Mouse (Mus musculus) liver, embryonic 11.5 days (tissue): ENCODE data around the gene Wdr59. TPM values are rescaled to one million over a fixed set of nuclear protein-coding genes. Genes with fewer than 3 reads are reported as not detected.
A peak's percentile ranks its signal among the peaks of the same experiment; 100 is the strongest.

Source experiments
- ATAC-seq: fragments of 200-750 bp; cut with Nextera tagmentation; replicated peaks from 2 replicates; pipeline ENCODE4 v1.8.0; 2017; ENCODE audit warnings: moderate number of reproducible peaks, mild to moderate bottlenecking, moderate TSS enrichment, moderate library complexity; ENCODE audit not compliant: low FRiP score
- DNase-seq: peaks from one replicate; pipeline ENCODE4 v3.0.0-alpha.2; 2017; ENCODE audit warnings: low spot score
- H3K27ac ChIP-seq: fragments of 300-500 bp; sonication (generic); 2 replicates; pipeline ENCODE4 v1.5.1; 2014; ENCODE audit warnings: mild to moderate bottlenecking, low read depth, low read length, control low read depth
- H3K27me3 ChIP-seq: fragments of 300-500 bp; sonication (generic); replicated peaks from 2 replicates; pipeline ENCODE4 v1.6.1; 2014; ENCODE audit warnings: low read length, mixed read lengths; ENCODE audit not compliant: control insufficient read depth, insufficient read depth
- H3K36me3 ChIP-seq: fragments of 300-500 bp; sonication (generic); 2 replicates; pipeline ENCODE4 v1.6.1; 2014; ENCODE audit warnings: mild to moderate bottlenecking, low read length, moderate library complexity, mixed read lengths; ENCODE audit not compliant: control insufficient read depth, insufficient read depth
- H3K4me1 ChIP-seq: fragments of 300-500 bp; sonication (generic); replicated peaks from 2 replicates; pipeline ENCODE4 v1.6.1; 2014; ENCODE audit warnings: low read length, mixed read lengths; ENCODE audit not compliant: control insufficient read depth, insufficient read depth
- H3K4me2 ChIP-seq: fragments of 300-500 bp; sonication (generic); 2 replicates; pipeline ENCODE4 v1.6.1; 2014; ENCODE audit warnings: mild to moderate bottlenecking, control low read depth, moderate library complexity
- H3K4me3 ChIP-seq: fragments of 300-500 bp; sonication (generic); 2 replicates; pipeline ENCODE4 v1.5.1; 2014; ENCODE audit warnings: low read depth, low read length, control low read depth
- H3K9ac ChIP-seq: fragments of 300-500 bp; sonication (generic); 2 replicates; pipeline ENCODE4 v1.6.1; 2014; ENCODE audit warnings: low read depth, low read length, control low read depth
- H3K9me3 ChIP-seq: fragments of 300-500 bp; sonication (generic); 2 replicates; pipeline ENCODE4 v1.6.1; 2016; ENCODE audit warnings: low read length, inconsistent platforms, mixed read lengths; ENCODE audit not compliant: control insufficient read depth
- WGBS: fragments of 180-500 bp; shearing (Covaris S2); extraction: QIAGEN DNeasy Blood & Tissue Kit; methylation state at CpG from one replicate; pipeline ENCODE4 v1.1.7; 2014; 5-methylcytosine and 5-hydroxymethylcytosine counted together
- polyA plus RNA-seq: library from polyadenylated mRNA; unstranded; fragments of >200 nt; fragmentation: Nextera tagmentation; extraction: Ambion mirVana; gene quantifications from 2 replicates; pipeline ENCODE4 v1.2.1, GENCODE M21; 2014

Gene Wdr59
- polyA plus RNA-seq, 1 experiment from 2014 or later: 3.8 TPM

DNA sequence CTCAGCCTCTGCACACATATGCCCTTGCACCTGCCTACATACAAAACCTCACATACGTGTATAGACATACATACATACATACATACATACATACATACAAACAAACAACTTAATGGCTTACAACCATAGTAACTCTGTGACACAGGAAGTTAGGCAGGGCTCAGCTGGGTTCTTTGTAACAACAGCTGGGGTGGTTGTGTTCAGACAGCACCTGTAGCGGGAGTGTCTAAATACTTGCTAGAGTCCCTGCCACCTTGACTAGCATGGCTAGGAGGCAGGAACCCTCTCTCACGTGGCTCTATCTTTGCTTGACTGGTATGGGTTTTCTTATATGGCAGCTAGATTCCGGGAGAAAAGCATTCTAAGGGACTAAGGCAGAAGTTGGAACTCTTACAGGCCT is 41.8 kb upstream of the Wdr59 start:
- Histone ChIP-seq H3K4me3 (no peak overlapping the region), H3K4me2 (no peak overlapping the region), H3K27me3 (no peaks in the 10 kb centered on the region), H3K36me3 (no peaks in the 10 kb centered on the region), H3K27ac (no peak overlapping the region), H3K9me3 (no peaks in the 10 kb centered on the region), H3K4me1 (peaks cover 37% of the 10 kb centered on the region), H3K9ac (no peak overlapping the region)
- ATAC-seq (no peak), DNase-seq (no peak)
- WGBS: 82% methylated on average over 4 of the region's 4 CpGs

DNA sequence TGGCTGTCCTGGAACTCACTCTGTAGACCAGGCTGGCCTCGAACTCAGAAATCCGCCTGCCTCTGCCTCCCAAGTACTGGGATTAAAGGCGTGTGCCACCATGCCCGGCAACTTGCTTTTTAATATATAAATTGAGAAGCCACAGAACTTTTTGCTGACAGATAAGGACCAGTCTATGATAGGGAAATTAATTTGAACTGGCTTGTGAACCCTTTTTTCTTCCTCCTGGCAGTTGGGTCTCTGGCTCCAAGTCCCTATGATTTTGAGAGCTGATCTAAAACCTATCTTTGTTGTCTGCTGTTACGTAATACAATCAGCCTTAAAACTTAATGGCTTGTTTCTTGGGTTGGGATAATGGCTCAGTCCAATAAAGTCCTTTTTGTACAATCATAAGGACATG is 41.2 kb upstream of the Wdr59 start:
- H3K9me3 ChIP-seq: no peaks in the 10 kb centered on the region
- H3K4me2 ChIP-seq: no peak overlapping the region
- no peaks in the 10 kb centered on the region for H3K36me3 ChIP-seq
- no peak overlapping the region for H3K4me3 ChIP-seq
- H3K9ac ChIP-seq: no peak overlapping the region
- H3K27ac ChIP-seq: no peak overlapping the region
- ATAC-seq: no peak
- H3K27me3 ChIP-seq: no peaks in the 10 kb centered on the region
- WGBS: 84% methylated on average over 5 of the region's 5 CpGs
- H3K4me1 ChIP-seq: peaks cover 33% of the 10 kb centered on the region
- no peak for DNase-seq

DNA sequence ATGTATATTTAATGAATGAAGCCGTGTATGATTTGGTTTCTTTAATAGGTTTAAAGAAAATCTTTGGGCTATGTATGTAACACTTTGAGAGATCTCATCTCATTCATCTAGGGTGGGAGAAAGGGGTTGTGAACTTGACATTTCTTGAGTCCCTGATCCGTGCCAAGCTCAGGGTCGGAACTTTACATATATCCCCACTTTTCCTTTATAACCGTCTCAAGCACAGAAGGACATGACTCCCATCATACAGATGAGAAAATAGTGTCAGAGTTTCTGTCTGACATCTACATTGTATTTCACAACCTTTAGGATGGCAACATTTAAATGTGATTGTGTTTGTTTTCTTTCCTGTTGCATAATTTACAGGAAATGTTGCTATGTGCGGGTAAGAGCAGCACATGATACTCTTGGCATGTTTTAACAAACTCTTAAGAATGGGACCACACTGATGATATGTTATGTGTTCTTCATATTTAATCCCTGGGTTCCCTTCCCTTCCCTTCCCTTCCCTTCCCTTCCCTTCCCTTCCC is 40.4 kb upstream of the Wdr59 start:
- Histone ChIP-seq H3K4me1 (peaks cover 26% of the 10 kb centered on the region), H3K4me3 (no peak overlapping the region), H3K9me3 (no peaks in the 10 kb centered on the region), H3K9ac (no peak overlapping the region), H3K4me2 (no peak overlapping the region), H3K27ac (no peak overlapping the region), H3K27me3 (no peaks in the 10 kb centered on the region), H3K36me3 (no peaks in the 10 kb centered on the region)
- WGBS: 87% methylated on average over 5 of the region's 5 CpGs
- ATAC-seq (no peak), DNase-seq (no peak)

DNA sequence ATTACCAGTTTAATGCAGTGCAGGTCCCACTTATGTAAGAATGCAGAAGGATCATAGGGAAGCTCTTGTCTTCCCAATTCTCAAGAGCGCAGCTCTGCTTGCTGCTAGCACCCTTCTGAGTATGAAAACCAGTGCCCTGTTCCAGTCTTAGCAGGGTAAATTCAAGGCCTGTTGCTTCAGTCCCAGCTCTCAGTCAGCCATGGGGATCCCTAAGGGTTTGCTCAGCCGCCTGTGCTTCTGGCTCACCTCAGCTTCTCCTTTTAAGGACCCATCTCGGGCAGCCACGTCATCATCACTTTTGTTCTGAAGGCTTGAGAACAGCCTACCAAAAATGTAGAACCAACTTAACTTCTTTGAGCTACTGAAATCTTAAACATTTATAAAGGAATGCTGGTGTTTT is 39.9 kb upstream of the Wdr59 start:
- ATAC-seq: no peak
- WGBS: 77% methylated on average over 4 of the region's 4 CpGs
- Histone ChIP-seq H3K27ac (no peak overlapping the region), H3K4me2 (no peak overlapping the region), H3K9ac (no peak overlapping the region), H3K9me3 (no peaks in the 10 kb centered on the region), H3K36me3 (no peaks in the 10 kb centered on the region), H3K27me3 (no peaks in the 10 kb centered on the region), H3K4me1 (peaks cover 23% of the 10 kb centered on the region), H3K4me3 (no peak overlapping the region)
- no peak for DNase-seq

DNA sequence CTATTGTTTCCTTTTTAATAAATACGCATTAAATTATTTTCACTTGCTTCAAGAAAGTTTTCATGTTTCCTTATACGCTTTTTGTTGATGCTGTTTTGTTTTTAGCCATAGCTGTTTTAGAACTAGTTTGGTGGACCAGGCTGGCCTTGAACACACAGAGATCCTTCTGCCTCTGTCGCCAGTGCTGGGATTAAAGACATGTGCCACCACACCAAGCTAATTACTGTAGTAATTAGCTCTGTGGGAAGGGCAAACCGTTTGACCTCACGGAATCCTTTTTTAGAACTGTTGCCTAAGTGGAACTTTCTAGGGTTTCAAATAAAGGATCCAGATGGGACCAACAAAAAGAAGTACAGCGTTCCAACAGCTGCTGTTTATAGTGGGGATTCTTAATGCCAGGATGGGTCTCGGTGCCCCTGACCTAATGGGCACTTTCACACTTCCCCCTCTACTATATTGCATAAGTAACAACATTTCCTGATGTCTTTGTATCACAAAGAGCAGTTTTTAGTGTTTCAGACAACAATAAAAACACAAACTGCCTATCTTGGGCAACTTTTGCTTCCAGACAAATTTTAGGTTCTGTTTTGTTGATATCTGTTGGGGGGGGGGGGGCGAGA is 29.7 kb upstream of the Wdr59 start:
- 82% methylated on average over 8 of the region's 8 CpGs for WGBS
- Histone ChIP-seq H3K4me1 (peaks cover 7% of the 10 kb centered on the region; the same call in 1 of the 2 replicates), H3K9ac (no peak overlapping the region), H3K4me2 (no peak overlapping the region), H3K27ac (no peak overlapping the region), H3K36me3 (no peaks in the 10 kb centered on the region; the same call in 1 of the 2 replicates), H3K4me3 (no peak overlapping the region), H3K9me3 (no peaks in the 10 kb centered on the region), H3K27me3 (no peaks in the 10 kb centered on the region)
- ATAC-seq (no peak), DNase-seq (no peak)

DNA sequence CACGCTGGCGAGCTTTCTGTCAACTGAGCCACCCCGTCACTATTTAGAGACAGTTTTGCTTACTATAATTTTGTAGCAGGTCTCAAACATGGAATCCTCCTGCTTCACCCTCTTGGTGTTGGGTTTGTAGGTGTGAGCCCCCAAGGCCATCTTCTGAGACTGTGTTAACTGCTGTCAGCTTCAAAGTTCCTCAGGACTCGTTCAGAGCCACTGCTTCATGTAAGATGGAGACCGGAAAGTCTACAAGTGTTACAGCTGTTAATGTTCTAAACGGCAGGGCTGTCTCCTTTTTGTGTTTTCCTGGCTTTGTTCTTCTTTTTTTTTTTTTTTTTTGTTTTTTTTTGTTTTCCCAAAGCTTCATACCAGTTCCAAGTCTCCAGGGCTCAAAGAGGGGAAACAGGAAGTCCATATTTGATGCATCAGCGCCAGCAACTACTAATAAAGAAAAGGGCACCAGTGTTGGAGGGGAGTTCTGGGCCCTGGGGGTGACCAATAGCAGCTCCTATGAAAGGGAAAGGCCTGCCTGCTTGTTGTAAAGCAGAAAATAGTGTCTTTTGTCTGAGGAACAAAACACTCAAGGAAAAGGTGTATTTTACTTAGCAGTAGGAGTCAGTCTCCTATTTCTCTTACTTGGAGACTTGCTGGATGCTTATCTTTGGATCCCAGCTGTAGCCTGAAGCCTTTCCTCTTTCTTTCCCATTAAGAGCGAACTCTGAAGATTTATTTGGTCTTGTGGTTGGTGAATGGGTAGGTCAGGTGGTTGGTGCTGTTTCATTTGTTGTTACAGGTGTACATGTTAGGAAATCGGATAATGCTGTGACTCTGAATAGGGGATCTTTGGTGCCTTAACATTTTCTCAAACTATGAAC is 28.3 kb upstream of the Wdr59 start:
- H3K27ac ChIP-seq: peak overlapping the region; percentile 22; the same call in 1 of the 2 replicates
- H3K27me3 ChIP-seq: no peaks in the 10 kb centered on the region
- ATAC-seq (no peak), DNase-seq (no peak)
- WGBS: 67% methylated on average over 9 of the region's 9 CpGs
- no peaks in the 10 kb centered on the region; the same call in 1 of the 2 replicates for H3K36me3 ChIP-seq
- H3K4me3 ChIP-seq: no peak overlapping the region
- H3K9ac ChIP-seq: no peak overlapping the region
- H3K4me1 ChIP-seq: peaks cover 12% of the 10 kb centered on the region
- H3K4me2 ChIP-seq: 0 out of 2 replicates have a peak overlapping the region, but pooled peaks have one; percentile 4
- H3K9me3 ChIP-seq: no peaks in the 10 kb centered on the region

DNA sequence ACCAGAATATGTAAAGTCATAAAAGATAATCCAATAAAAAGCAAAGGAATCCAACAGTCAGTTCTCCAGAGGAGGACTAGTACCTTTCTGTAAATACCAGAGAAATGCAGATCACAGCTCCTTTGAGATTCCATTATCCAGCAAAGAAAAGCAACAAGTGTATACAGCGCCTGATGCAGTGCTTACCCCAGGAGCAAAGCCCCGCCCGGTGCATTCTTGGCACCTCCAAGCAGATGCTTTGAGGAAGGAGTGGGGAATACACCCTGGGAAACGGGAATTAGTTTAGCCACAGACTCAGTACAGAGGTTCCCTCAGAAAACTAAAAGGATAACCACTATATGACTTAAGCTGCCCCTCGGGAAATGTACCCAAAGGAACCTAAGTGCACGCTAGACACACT is 26.3 kb upstream of the Wdr59 start:
- no peak overlapping the region for H3K9ac ChIP-seq
- ATAC-seq: no peak
- 90% methylated on average over 6 of the region's 6 CpGs for WGBS
- no peaks in the 10 kb centered on the region for H3K27me3 ChIP-seq
- H3K4me2 ChIP-seq: no peak overlapping the region
- DNase-seq: no peak
- H3K4me3 ChIP-seq: no peak overlapping the region
- peaks cover 3% of the 10 kb centered on the region; the same call in 1 of the 2 replicates for H3K36me3 ChIP-seq
- H3K27ac ChIP-seq: no peak overlapping the region
- no peaks in the 10 kb centered on the region for H3K9me3 ChIP-seq
- peaks cover 18% of the 10 kb centered on the region for H3K4me1 ChIP-seq

DNA sequence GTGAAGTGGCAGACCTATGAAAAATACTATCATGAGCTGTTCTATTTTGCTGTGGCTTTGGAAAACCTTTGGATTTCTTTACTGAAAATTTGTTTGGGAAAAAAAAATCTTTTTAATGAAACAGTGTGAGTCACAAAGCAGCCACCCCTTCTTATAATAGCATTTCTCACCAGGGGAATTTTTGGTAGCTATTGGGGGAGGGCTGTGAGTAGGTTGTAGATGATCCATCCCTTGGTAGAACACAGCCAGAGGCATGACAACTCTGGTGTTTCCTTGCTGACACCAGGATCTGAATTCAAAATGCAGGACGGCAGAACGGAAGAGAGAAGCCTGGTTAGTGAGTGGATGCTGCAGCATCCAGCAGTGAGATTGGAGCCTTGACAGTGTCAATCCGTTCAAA is 25.3 kb upstream of the Wdr59 start:
- 94% methylated on average over 3 of the region's 3 CpGs for WGBS
- Histone ChIP-seq H3K4me1 (peaks cover 22% of the 10 kb centered on the region), H3K27ac (no peak overlapping the region), H3K9me3 (no peaks in the 10 kb centered on the region), H3K9ac (no peak overlapping the region), H3K27me3 (no peaks in the 10 kb centered on the region), H3K4me2 (no peak overlapping the region), H3K4me3 (no peak overlapping the region), H3K36me3 (peaks cover 3% of the 10 kb centered on the region; the same call in 1 of the 2 replicates)
- ATAC-seq (no peak), DNase-seq (no peak)
